Mouse (Mus musculus) ES-Bruce4 (cell line): ENCODE measurements around the gene Mmgt1. TPM values are rescaled to one million over a fixed set of nuclear protein-coding genes. Genes with fewer than 3 reads are reported as not detected.

Experiments
- H3K27ac ChIP-seq: 2 replicates; pipeline ENCODE4 v1.5.1; 2012; ENCODE audit warnings: low read length, inconsistent platforms; ENCODE audit not compliant: insufficient read depth
- H3K27me3 ChIP-seq: 2 replicates; pipeline ENCODE4 v1.6.1; 2012; ENCODE audit warnings: mild to moderate bottlenecking, low read length, inconsistent platforms; ENCODE audit not compliant: control insufficient read depth, poor library complexity, insufficient read depth, severe bottlenecking
- H3K36me3 ChIP-seq: 2 replicates; pipeline ENCODE4 v1.6.1; 2012; ENCODE audit warnings: inconsistent platforms, mild to moderate bottlenecking, low read length, moderate library complexity; ENCODE audit not compliant: control insufficient read depth, poor library complexity, insufficient read depth, severe bottlenecking
- H3K4me1 ChIP-seq: one replicate; pipeline ENCODE4 v1.8.1; 2011; ENCODE audit warnings: low read length; ENCODE audit not compliant: control insufficient read depth, insufficient read depth
- H3K4me3 ChIP-seq: 2 replicates; pipeline ENCODE4 v1.5.1; 2011; ENCODE audit warnings: low read depth, mild to moderate bottlenecking, low read length
- H3K9ac ChIP-seq: 2 replicates; pipeline ENCODE4 v1.6.1; 2012; ENCODE audit warnings: low read depth, mild to moderate bottlenecking, inconsistent platforms; ENCODE audit not compliant: poor library complexity, severe bottlenecking
- H3K9me3 ChIP-seq: replicated peaks from 2 replicates; pipeline ENCODE4 v1.6.1; 2012; ENCODE audit warnings: mild to moderate bottlenecking, low read length, inconsistent platforms; ENCODE audit not compliant: control insufficient read depth, poor library complexity, insufficient read depth, severe bottlenecking
- CTCF ChIP-seq: IDR thresholded peaks from one replicate; pipeline ENCODE4 v1.8.1; 2011; ENCODE audit warnings: low read depth, low read length
- EP300 ChIP-seq: IDR thresholded peaks from 2 replicates; pipeline ENCODE4 v1.6.1; 2011; ENCODE audit warnings: low read depth, low read length; ENCODE audit not compliant: insufficient read depth
- POLR2A ChIP-seq: IDR thresholded peaks from one replicate; pipeline ENCODE4 v1.8.1; 2011; ENCODE audit warnings: low read length; ENCODE audit not compliant: insufficient read depth
- polyA plus RNA-seq: library from polyadenylated mRNA; stranded (reverse); fragments of >200 nt; gene quantifications from 2 replicates; pipeline ENCODE4 v1.2.4, GENCODE M21; 2011; ENCODE audit warnings: low read depth; ENCODE audit not compliant: missing spikeins, insufficient read depth, insufficient read length

Gene Mmgt1
- polyA plus RNA-seq, 1 experiment: 21.0 TPM

- Histone ChIP-seq H3K36me3 (no peaks in the 10 kb centered on the region), H3K4me3 (peak overlapping the region; percentile 71), H3K27me3 (no peaks in the 10 kb centered on the region), H3K27ac (no peak overlapping the region), H3K4me1 (no peaks in the 10 kb centered on the region), H3K9ac (no peak overlapping the region), H3K9me3 (no peaks in the 10 kb centered on the region)
- TF ChIP-seq CTCF (no peak), POLR2A (no peak), EP300 (no peak)
Observed at GRCm38 (mm10) chrX:56609285-56609622, 11.4 kb upstream of the Mmgt1 start.

GRCm38 (mm10) chrX:56607032-56607710, 9.3 kb upstream of the Mmgt1 start:
- H3K9ac ChIP-seq: no peak overlapping the region
- TF ChIP-seq CTCF (no peak), POLR2A (no peak), EP300 (no peak)
- H3K36me3 ChIP-seq: no peaks in the 10 kb centered on the region
- no peaks in the 10 kb centered on the region for H3K27me3 ChIP-seq
- H3K27ac ChIP-seq: no peak overlapping the region
- no peaks in the 10 kb centered on the region for H3K4me1 ChIP-seq
- H3K9me3 ChIP-seq: no peaks in the 10 kb centered on the region
- H3K4me3 ChIP-seq: no peak overlapping the region

DNA sequence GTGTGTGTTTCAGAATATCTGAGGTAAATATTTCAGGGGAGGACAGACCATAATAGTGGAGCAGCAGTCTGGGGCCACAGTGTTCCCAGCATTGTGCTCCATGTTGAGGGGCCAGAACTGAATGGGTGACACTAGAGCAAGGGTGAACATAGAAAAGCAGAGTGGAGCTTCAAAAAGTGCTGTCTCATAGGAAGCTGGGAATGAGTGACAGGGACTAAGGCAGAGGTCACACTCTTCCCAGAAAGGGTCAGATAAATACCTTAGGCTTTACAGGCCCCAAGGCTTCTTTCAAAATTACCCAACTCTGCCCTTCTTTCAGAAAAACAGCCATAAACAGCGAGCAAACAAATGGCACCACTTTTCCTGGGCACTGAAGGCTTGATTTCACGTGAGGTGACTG, 8.7 kb upstream of the Mmgt1 start:
- TF ChIP-seq CTCF: no peak
- no peaks in the 10 kb centered on the region for H3K4me1 ChIP-seq
- no peaks in the 10 kb centered on the region for H3K27me3 ChIP-seq
- H3K36me3 ChIP-seq: no peaks in the 10 kb centered on the region
- no peak overlapping the region for H3K9ac ChIP-seq
- no peak overlapping the region for H3K4me3 ChIP-seq
- no peaks in the 10 kb centered on the region for H3K9me3 ChIP-seq
- no peak overlapping the region for H3K27ac ChIP-seq

DNA sequence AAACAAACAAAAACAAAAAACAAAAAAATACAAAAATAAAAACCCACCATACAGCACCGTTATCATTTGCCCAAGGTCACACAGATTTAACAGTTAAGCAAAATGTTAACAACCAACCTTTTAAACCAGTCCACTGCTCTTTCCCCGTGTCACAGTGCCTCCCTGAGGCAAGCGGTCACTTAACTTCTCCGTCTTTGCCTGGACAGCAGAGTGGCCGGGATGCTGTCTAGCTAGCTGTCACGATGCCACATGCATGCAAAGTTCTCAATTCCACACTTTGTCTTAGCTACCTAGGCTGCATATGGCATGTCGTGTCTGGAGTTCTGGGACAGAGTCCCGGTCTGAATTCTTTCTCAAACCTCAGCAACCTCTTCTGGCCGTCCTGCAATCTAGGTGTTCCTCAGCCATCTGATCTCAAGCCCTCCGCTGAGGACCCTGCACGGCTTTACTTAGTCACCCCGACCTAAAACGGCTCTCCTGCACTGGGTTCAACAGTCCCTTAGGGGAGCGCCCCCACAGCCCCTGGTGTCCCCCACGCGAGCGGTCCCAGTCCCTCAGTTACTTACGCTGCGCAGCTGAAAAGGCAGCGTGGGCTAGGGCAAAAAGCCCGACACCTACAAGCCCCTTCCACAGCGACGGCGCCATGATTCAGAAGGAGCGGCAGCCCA, 516 bp downstream of the Mmgt1 start:
- Histone ChIP-seq H3K4me3 (peak overlapping the region; percentile 99), H3K4me1 (no peaks in the 10 kb centered on the region), H3K9ac (peak overlapping the region; percentile 75), H3K9me3 (no peaks in the 10 kb centered on the region), H3K36me3 (no peaks in the 10 kb centered on the region), H3K27ac (no peak overlapping the region), H3K27me3 (no peaks in the 10 kb centered on the region)
- TF ChIP-seq POLR2A (no peak), EP300 (no peak), CTCF (no peak)

DNA sequence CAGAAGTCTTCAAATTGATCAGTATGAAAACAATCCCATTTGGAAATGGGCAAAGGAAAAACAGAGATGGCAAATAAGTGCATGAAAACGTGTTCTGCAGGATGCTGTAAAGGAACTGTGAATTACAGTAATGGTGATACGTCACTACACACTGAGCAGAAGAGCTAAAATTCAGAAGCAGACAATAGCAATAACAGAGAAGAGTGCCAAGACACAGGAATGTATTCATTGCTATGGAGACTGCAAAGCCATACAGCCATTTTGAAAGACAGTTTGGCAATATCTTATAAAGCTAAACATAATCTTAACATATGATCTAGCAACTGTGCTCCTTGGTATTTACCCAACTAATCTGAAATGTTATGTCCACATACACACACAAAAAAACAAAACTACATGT, 19.7 kb downstream of the Mmgt1 start:
- no peaks in the 10 kb centered on the region for H3K27me3 ChIP-seq
- no peak overlapping the region for H3K4me3 ChIP-seq
- no peak overlapping the region for H3K9ac ChIP-seq
- no peaks in the 10 kb centered on the region for H3K9me3 ChIP-seq
- no peaks in the 10 kb centered on the region for H3K4me1 ChIP-seq
- TF ChIP-seq POLR2A (no peak), CTCF (no peak), EP300 (no peak)
- no peak overlapping the region for H3K27ac ChIP-seq
- no peaks in the 10 kb centered on the region for H3K36me3 ChIP-seq

GRCm38 (mm10) chrX:56572465-56572864, 25.4 kb downstream of the Mmgt1 start:
- Histone ChIP-seq H3K27me3 (no peaks in the 10 kb centered on the region), H3K9me3 (no peaks in the 10 kb centered on the region), H3K27ac (no peak overlapping the region), H3K36me3 (no peaks in the 10 kb centered on the region), H3K4me3 (no peak overlapping the region), H3K9ac (no peak overlapping the region), H3K4me1 (no peaks in the 10 kb centered on the region)
- no peak for TF ChIP-seq EP300
- TF ChIP-seq CTCF: peak; percentile 41
- no peak for TF ChIP-seq POLR2A
